Mouse (Mus musculus): ENCODE measurements around the gene Rhoq.

- TF ChIP-seq CTCF (IDR thresholded peaks at IDR 0.05; ENCODE audit: borderline replicate concordance, extremely low read depth, insufficient read depth, insufficient read length) (no peak), POLR2A (IDR thresholded peaks at IDR 0.05; ENCODE audit: borderline replicate concordance, extremely low read depth, insufficient read depth, insufficient read length, poor library complexity, severe bottlenecking) (no peak)
These were observed 1.5 kb upstream of the Rhoq start for GRCm38 (mm10) chr17:86961301-86961841.
